Mouse (Mus musculus): ENCODE measurements at regions not wholly inside any gene's neighbourhood (a gene's known extent, or its start where the extent isn't known, plus 50 kb on each side); places are given as distances from the start of the nearest gene placed in this dataset.

- TF ChIP-seq GATA4 (IDR thresholded peaks at IDR 0.05; ENCODE audit: insufficient replicate concordance, low read length) = no peak
Observed at GRCm38 (mm10) chr17:84129204-84129603, 58.5 kb downstream of the Zfp36l2 start.

DNA sequence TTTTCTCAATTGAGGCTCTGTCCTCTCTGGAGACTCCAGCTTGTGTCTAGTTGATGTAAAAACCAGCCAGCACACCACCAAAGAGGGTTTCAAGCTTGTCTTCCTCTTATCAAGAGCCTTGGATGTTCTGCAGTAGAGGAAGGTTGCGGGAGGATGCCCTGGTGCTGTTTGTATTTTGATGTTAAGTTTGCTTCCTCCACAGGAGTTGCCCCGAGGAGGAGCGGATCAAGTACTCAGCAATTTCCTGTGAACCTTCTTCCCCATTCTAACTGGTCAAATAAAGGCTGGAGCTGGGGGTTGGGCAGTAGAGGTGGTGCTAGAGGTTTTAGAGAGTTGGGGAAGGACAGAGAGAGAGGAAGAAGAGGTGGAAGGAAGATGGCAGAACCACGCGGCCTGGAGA is 59.5 kb downstream of the Zfp36l2 start:
- no peak for TF ChIP-seq GATA4 (IDR thresholded peaks at IDR 0.05; ENCODE audit: insufficient replicate concordance, low read length)

DNA sequence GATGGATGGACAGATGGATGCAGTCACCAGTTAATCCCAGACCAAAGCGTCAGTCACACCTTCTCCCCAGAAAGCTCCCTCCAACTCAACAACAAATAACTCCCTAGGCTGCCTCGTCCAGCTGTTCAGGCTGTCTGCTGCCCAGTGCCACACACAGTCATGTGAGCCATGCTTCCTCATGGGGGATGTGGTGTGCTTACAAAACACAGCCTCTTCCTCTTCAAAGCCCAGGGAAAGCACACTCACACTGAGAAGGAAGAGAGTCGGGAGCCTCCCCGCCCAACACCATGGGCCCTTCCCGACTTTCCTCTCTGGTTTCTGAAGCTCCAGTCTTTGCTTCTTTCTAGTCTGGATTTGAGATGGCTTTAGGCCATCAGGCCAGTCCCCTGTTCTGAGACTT is 61.6 kb downstream of the Zfp36l2 start:
- no peak for TF ChIP-seq GATA4 (IDR thresholded peaks at IDR 0.05; ENCODE audit: insufficient replicate concordance, low read length)

GRCm38 (mm10) chr17:84123161-84123560 is 64.6 kb downstream of the Zfp36l2 start:
- TF ChIP-seq GATA4 (IDR thresholded peaks at IDR 0.05; ENCODE audit: insufficient replicate concordance, low read length) = no peak

- no peak for TF ChIP-seq GATA4 (IDR thresholded peaks at IDR 0.05; ENCODE audit: insufficient replicate concordance, low read length)
Observed at GRCm38 (mm10) chr17:84122486-84123131, 65.1 kb downstream of the Zfp36l2 start.

GRCm38 (mm10) chr17:84121291-84121690 is 66.5 kb downstream of the Zfp36l2 start:
- TF ChIP-seq GATA4 (IDR thresholded peaks at IDR 0.05; ENCODE audit: insufficient replicate concordance, low read length) = no peak

GRCm38 (mm10) chr17:84119221-84120017 is 68.3 kb downstream of the Zfp36l2 start:
- no peak for TF ChIP-seq GATA4 (IDR thresholded peaks at IDR 0.05; ENCODE audit: insufficient replicate concordance, low read length)

DNA sequence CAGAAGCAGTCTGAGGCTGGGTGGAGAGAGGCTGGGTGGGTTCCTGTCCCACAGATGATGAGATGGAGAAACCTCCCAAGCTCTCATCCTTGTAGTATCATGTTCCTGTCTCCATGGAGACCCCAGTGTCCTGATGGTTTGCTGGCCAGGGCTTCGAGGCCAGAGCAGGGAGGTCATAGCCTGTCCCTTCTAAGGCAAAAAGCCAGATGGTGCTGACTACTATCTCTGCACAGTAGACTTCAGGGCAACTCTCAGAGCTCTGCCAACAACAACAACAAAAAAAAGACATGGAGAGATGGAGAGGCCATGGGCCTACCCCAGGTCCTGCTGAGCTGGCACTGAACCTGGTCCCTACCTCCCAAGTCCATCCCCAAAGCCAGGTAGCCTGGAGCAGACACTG is 69.0 kb downstream of the Zfp36l2 start:
- no peak for TF ChIP-seq GATA4 (IDR thresholded peaks at IDR 0.05; ENCODE audit: insufficient replicate concordance, low read length)

GRCm38 (mm10) chr17:84118271-84118670 is 69.5 kb downstream of the Zfp36l2 start:
- TF ChIP-seq GATA4 (IDR thresholded peaks at IDR 0.05; ENCODE audit: insufficient replicate concordance, low read length) = no peak

DNA sequence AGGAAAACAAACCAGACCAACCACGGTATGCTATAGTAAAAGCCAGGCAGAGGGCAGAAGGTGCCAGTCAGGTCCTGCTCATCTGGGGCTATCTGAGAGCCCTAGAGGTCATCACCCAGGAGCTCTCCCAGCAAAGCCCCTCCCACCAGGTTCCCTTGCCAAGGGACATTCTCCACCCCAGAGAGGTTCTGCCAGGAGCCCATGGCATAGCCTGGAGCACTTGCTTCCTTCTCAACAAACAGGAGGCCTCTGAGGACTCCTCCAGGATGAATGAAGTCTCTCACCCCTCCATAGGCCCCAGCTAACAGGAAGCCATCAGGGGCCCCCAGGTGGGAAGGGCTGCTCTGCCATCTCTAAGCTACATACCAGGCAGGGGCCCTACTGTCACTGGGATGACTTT is 70.0 kb downstream of the Zfp36l2 start:
- TF ChIP-seq GATA4 (IDR thresholded peaks at IDR 0.05; ENCODE audit: insufficient replicate concordance, low read length) = peak; percentile 5; the same call in 1 of the 2 replicates

GRCm38 (mm10) chr17:84116340-84117279 is 71.1 kb downstream of the Zfp36l2 start:
- TF ChIP-seq GATA4 (IDR thresholded peaks at IDR 0.05; ENCODE audit: insufficient replicate concordance, low read length) = peak; percentile 96; the same call in 1 of the 2 replicates

DNA sequence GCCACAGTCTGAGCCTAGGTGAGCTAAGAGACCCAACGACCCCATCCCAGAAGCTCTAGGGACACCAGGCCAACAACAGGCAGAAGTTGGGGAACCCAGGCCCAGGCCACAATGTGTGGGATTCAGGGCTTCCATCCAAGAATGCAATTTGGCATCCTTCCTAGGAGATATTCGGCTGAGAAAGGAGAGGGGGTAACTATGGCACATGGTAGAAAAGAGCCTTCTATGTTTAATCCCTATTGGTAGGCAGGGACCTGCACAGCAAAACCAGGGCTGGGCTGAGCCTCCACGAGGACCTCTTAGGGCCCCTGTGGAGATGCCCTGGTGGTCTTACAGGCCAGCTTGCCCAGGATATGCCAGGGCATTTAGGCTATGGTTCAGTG is 71.8 kb downstream of the Zfp36l2 start:
- TF ChIP-seq GATA4 (IDR thresholded peaks at IDR 0.05; ENCODE audit: insufficient replicate concordance, low read length) = no peak

- TF ChIP-seq GATA4 (IDR thresholded peaks at IDR 0.05; ENCODE audit: insufficient replicate concordance, low read length) = no peak
Observed at GRCm38 (mm10) chr17:84115133-84115532, 72.6 kb downstream of the Zfp36l2 start.

DNA sequence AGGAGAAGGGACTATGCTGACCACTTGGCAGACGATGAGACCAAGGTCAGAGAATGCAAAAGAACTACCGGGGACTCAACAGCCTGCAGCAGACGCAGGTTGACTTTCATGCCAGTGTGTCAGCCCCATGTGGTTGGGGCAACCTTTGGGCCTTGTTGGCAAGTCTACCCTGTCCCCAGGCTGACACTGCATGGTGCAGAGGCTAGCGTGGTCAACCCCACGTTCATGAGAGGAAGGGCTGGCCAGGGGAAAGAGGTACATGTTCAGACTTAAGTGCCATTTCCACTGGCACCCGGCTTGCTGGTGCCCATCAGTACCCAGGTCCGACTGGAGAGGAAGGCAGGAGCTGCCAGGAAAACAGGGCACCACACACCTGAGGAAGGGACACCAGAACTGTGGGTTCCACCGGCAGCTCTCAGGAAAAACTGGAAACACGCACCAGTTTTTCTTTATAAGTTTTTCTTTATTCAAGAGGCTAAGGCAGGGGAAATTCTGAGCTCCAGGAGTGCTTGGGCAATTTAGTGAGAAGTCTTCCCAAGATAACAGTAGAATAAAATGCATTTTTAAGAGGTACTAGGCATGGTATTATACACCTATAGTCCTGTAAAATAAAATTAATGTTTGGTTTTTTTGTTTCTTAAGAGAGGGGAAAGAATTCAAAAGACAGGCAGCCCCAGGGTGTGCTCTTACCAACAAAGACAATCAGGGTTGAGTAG is 73.3 kb downstream of the Zfp36l2 start:
- TF ChIP-seq GATA4 (IDR thresholded peaks at IDR 0.05; ENCODE audit: insufficient replicate concordance, low read length) = no peak
